Mouse (Mus musculus) myocyte (in vitro differentiated cells): ENCODE data around the gene Gabrb1.

Experiments
- CEBPB ChIP-seq: IDR thresholded peaks from 2 replicates; pipeline ENCODE4 v1.6.1; 2011; ENCODE audit warnings: mild to moderate bottlenecking, moderate library complexity; ENCODE audit not compliant: poor library complexity, insufficient read depth, severe bottlenecking
- E2F4 ChIP-seq: IDR thresholded peaks from one replicate; pipeline ENCODE4 v1.6.1; 2011; ENCODE audit warnings: mild to moderate bottlenecking, control low read depth, moderate library complexity; ENCODE audit not compliant: insufficient read depth
- MAX ChIP-seq: IDR thresholded peaks from one replicate; pipeline ENCODE4 v1.6.1; 2011; ENCODE audit warnings: low read depth, mild to moderate bottlenecking, control low read depth
- MYOG ChIP-seq, 3 experiments: IDR thresholded peaks; one replicate each; pipeline ENCODE4 v1.6.1; 2011; ENCODE audit warnings: control low read depth in 2 of 3, low read depth in 2 of 3, mild to moderate bottlenecking in 2 of 3; ENCODE audit not compliant: insufficient read length in 2 of 3, control insufficient read depth in 1 of 3, insufficient read depth in 1 of 3
- POLR2A ChIP-seq: IDR thresholded peaks from one replicate; pipeline ENCODE4 v1.6.1; 2011; ENCODE audit warnings: low read depth, mild to moderate bottlenecking, control low read depth, moderate library complexity; ENCODE audit not compliant: insufficient read length
- POLR2AphosphoS2 ChIP-seq: IDR thresholded peaks from one replicate; pipeline ENCODE4 v1.6.1; 2011; ENCODE audit warnings: low read depth, control low read depth; ENCODE audit not compliant: insufficient read length
- TCF12 ChIP-seq: IDR thresholded peaks from one replicate; pipeline ENCODE4 v1.6.1; 2011; ENCODE audit warnings: mild to moderate bottlenecking, control low read depth; ENCODE audit not compliant: poor library complexity, insufficient read depth, severe bottlenecking
- USF1 ChIP-seq: IDR thresholded peaks from one replicate; pipeline ENCODE4 v1.6.1; 2011; ENCODE audit warnings: low read depth, mild to moderate bottlenecking, control low read depth, moderate library complexity

- TF ChIP-seq POLR2A (no peak), E2F4 (no peak), MAX (no peak), USF1 (no peak), TCF12 (no peak), MYOG (IDR thresholded peaks at IDR 0.05; ENCODE audit: control insufficient read depth in 1 of 3, insufficient read depth in 1 of 3, insufficient read length in 2 of 3, low read depth in 2 of 3) (no peak), CEBPB (no peak), POLR2AphosphoS2 (no peak)
Measured at GRCm38 (mm10) chr5:71822862-71823261, 164.9 kb downstream of the Gabrb1 start.
